Mouse (Mus musculus): ENCODE results near the gene Rad51d. TPM values are rescaled to one million over a fixed set of nuclear protein-coding genes. Genes with fewer than 3 reads are reported as not detected.
A peak's percentile ranks its signal among the peaks of the same experiment; 100 is the strongest.

Rad51d gene
- polyA plus RNA-seq, 1 experiment from 2014 or later = 4.4 TPM

GRCm38 (mm10) chr11:82910250-82910649 lies 19.8 kb upstream of the Rad51d start, which contains the start of gene Unc45b:
Gene Unc45b, plus strand, starts transcription at chr11:82910550.
- Histone ChIP-seq H3K9me3 (ENCODE audit: low read length) (no peaks in the 10 kb centered on the region), H3K4me1 (ENCODE audit: insufficient read depth) (peaks cover 8% of the 10 kb centered on the region), H3K27ac (ENCODE audit: low read depth) (no peak within 1 kb of the TSS), H3K4me3 (ENCODE audit: low read depth, low read length) (no peak within 1 kb of the TSS), H3K36me3 (replicated peaks; ENCODE audit: insufficient read depth, low read length) (no peaks in the 10 kb centered on the region), H3K27me3 (ENCODE audit: insufficient read depth, low read length) (0 out of 2 replicates have a peak, but pooled peaks cover 3% of the 10 kb centered on the region), H3K9ac (replicated peaks) (no peak within 1 kb of the TSS), H3K4me2 (ENCODE audit: low read depth, low read length) (no peak within 1 kb of the TSS)
- ATAC-seq = no peak
- WGBS (ENCODE audit: insufficient replicate concordance) = 70% methylated on average over 4 of the region's 4 CpGs
- no peak for TF ChIP-seq CTCF (IDR thresholded peaks at IDR 0.05; ENCODE audit: low read depth)
- no peak for TF ChIP-seq EP300 (IDR thresholded peaks at IDR 0.05; ENCODE audit: low read depth)
- DNase-seq = no peak

GRCm38 (mm10) chr11:82908608-82908989 lies 18.2 kb upstream of the Rad51d start:
- 57% methylated on average over 10 of the region's 10 CpGs for WGBS (ENCODE audit: insufficient replicate concordance)
- no peaks in the 10 kb centered on the region for H3K9me3 ChIP-seq (ENCODE audit: low read length)
- H3K4me2 ChIP-seq (ENCODE audit: low read depth, low read length) = peak overlapping the region; percentile 95
- H3K4me3 ChIP-seq (ENCODE audit: low read depth, low read length) = peak overlapping the region; percentile 86
- no peak overlapping the region for H3K27ac ChIP-seq (ENCODE audit: low read depth)
- H3K27me3 ChIP-seq (ENCODE audit: insufficient read depth, low read length) = no peaks in the 10 kb centered on the region
- DNase-seq (no peak), ATAC-seq (no peak)
- peak overlapping the region; percentile 82; the same call in 1 of the 2 replicates for H3K9ac ChIP-seq (replicated peaks)
- no peak for TF ChIP-seq CTCF (IDR thresholded peaks at IDR 0.05; ENCODE audit: low read depth)
- no peak for TF ChIP-seq EP300 (IDR thresholded peaks at IDR 0.05; ENCODE audit: low read depth)
- H3K36me3 ChIP-seq (replicated peaks; ENCODE audit: insufficient read depth, low read length) = peaks cover 12% of the 10 kb centered on the region; the same call in 1 of the 2 replicates
- H3K4me1 ChIP-seq (ENCODE audit: insufficient read depth) = peaks cover 8% of the 10 kb centered on the region

GRCm38 (mm10) chr11:82907651-82908607 lies 17.5 kb upstream of the Rad51d start, which contains the start of gene Nle1:
Gene Nle1, minus strand, starts transcription at chr11:82908411.
- H3K27ac ChIP-seq (ENCODE audit: low read depth) = no peak within 1 kb of the TSS
- peaks cover 15% of the 10 kb centered on the region for H3K36me3 ChIP-seq (replicated peaks; ENCODE audit: insufficient read depth, low read length)
- DNase-seq = peak; percentile 94
- WGBS (ENCODE audit: insufficient replicate concordance) = 1% methylated on average over 68 of the region's 73 CpGs
- ATAC-seq = peak; percentile 87
- H3K9me3 ChIP-seq (ENCODE audit: low read length) = no peaks in the 10 kb centered on the region
- peak within 1 kb of the TSS; percentile 86 for H3K4me3 ChIP-seq (ENCODE audit: low read depth, low read length)
- no peaks in the 10 kb centered on the region for H3K27me3 ChIP-seq (ENCODE audit: insufficient read depth, low read length)
- peak within 1 kb of the TSS; percentile 95 for H3K4me2 ChIP-seq (ENCODE audit: low read depth, low read length)
- TF ChIP-seq EP300 (IDR thresholded peaks at IDR 0.05; ENCODE audit: low read depth) = no peak
- TF ChIP-seq CTCF (IDR thresholded peaks at IDR 0.05; ENCODE audit: low read depth) = peak; percentile 97
- H3K4me1 ChIP-seq (ENCODE audit: insufficient read depth) = peaks cover 8% of the 10 kb centered on the region
- peak within 1 kb of the TSS; percentile 82 for H3K9ac ChIP-seq (replicated peaks)

GRCm38 (mm10) chr11:82905816-82906215 lies 15.4 kb upstream of the Rad51d start:
- no peak for DNase-seq

GRCm38 (mm10) chr11:82904952-82905351 lies 14.5 kb upstream of the Rad51d start:
- DNase-seq (peak; percentile 42), ATAC-seq (no peak)
- Histone ChIP-seq H3K4me3 (ENCODE audit: low read depth, low read length) (no peak overlapping the region), H3K4me1 (ENCODE audit: insufficient read depth) (peaks cover 8% of the 10 kb centered on the region), H3K9me3 (ENCODE audit: low read length) (no peaks in the 10 kb centered on the region), H3K36me3 (replicated peaks; ENCODE audit: insufficient read depth, low read length) (peaks cover 36% of the 10 kb centered on the region), H3K9ac (replicated peaks) (no peak overlapping the region), H3K27me3 (ENCODE audit: insufficient read depth, low read length) (no peaks in the 10 kb centered on the region), H3K4me2 (ENCODE audit: low read depth, low read length) (no peak overlapping the region), H3K27ac (ENCODE audit: low read depth) (no peak overlapping the region)
- WGBS (ENCODE audit: insufficient replicate concordance) = 52% methylated on average over 8 of the region's 8 CpGs
- no peak for TF ChIP-seq EP300 (IDR thresholded peaks at IDR 0.05; ENCODE audit: low read depth)
- no peak for TF ChIP-seq CTCF (IDR thresholded peaks at IDR 0.05; ENCODE audit: low read depth)

More at GRCm38 (mm10) chr11:82905816-82906215, 15.4 kb upstream of the Rad51d start:
- Histone ChIP-seq H3K4me1 (ENCODE audit: insufficient read depth) (peaks cover 8% of the 10 kb centered on the region), H3K9ac (replicated peaks) (no peak overlapping the region), H3K36me3 (replicated peaks; ENCODE audit: insufficient read depth, low read length) (peaks cover 31% of the 10 kb centered on the region), H3K4me2 (ENCODE audit: low read depth, low read length) (no peak overlapping the region), H3K27me3 (ENCODE audit: insufficient read depth, low read length) (no peaks in the 10 kb centered on the region), H3K4me3 (ENCODE audit: low read depth, low read length) (no peak overlapping the region), H3K9me3 (ENCODE audit: low read length) (no peaks in the 10 kb centered on the region), H3K27ac (ENCODE audit: low read depth) (no peak overlapping the region)
- ATAC-seq = no peak
- no peak for TF ChIP-seq CTCF (IDR thresholded peaks at IDR 0.05; ENCODE audit: low read depth)
- no peak for TF ChIP-seq EP300 (IDR thresholded peaks at IDR 0.05; ENCODE audit: low read depth)
- 84% methylated on average over 5 of the region's 5 CpGs for WGBS (ENCODE audit: insufficient replicate concordance)

GRCm38 (mm10) chr11:82901606-82902310 lies 11.3 kb upstream of the Rad51d start:
- peaks cover 36% of the 10 kb centered on the region for H3K36me3 ChIP-seq (replicated peaks; ENCODE audit: insufficient read depth, low read length)
- TF ChIP-seq CTCF (IDR thresholded peaks at IDR 0.05; ENCODE audit: low read depth) (no peak), EP300 (IDR thresholded peaks at IDR 0.05; ENCODE audit: low read depth) (no peak)
- DNase-seq (no peak), ATAC-seq (no peak)
- H3K9ac ChIP-seq (replicated peaks) = no peak overlapping the region
- 94% methylated on average over 20 of the region's 20 CpGs for WGBS (ENCODE audit: insufficient replicate concordance)
- H3K4me1 ChIP-seq (ENCODE audit: insufficient read depth) = no peaks in the 10 kb centered on the region
- H3K27me3 ChIP-seq (ENCODE audit: insufficient read depth, low read length) = no peaks in the 10 kb centered on the region
- no peak overlapping the region for H3K4me2 ChIP-seq (ENCODE audit: low read depth, low read length)
- H3K9me3 ChIP-seq (ENCODE audit: low read length) = no peaks in the 10 kb centered on the region
- H3K4me3 ChIP-seq (ENCODE audit: low read depth, low read length) = no peak overlapping the region
- H3K27ac ChIP-seq (ENCODE audit: low read depth) = no peak overlapping the region

Data from liver, postnatal 0 days (tissue).